Mouse (Mus musculus): Measurements from ENCODE around the gene Mapk8.

GRCm38 (mm10) chr14:33448276-33448675, 1.3 kb upstream of the Mapk8 start:
- TF ChIP-seq CTCF (IDR thresholded peaks at IDR 0.05; ENCODE audit: low read depth): no peak
- no peak for TF ChIP-seq EP300 (IDR thresholded peaks at IDR 0.05; ENCODE audit: low read depth)

All from liver, postnatal 0 days (tissue).